Mouse (Mus musculus) megakaryocyte, embryonic 14.5 days (primary cell): ENCODE data around the gene Dzank1.

Source experiments
- FLI1 ChIP-seq: IDR thresholded peaks from 2 replicates; pipeline ENCODE4 v1.6.1; 2012; ENCODE audit warnings: low read length, inconsistent platforms, mixed read lengths
- GATA1 ChIP-seq: IDR thresholded peaks from 3 replicates; pipeline ENCODE4 v1.6.1; 2012; ENCODE audit warnings: mixed read lengths, low read length, inconsistent platforms, borderline replicate concordance

GRCm38 (mm10) chr2:144467203-144467602, 60.0 kb downstream of the Dzank1 start:
- TF ChIP-seq GATA1 (no peak), FLI1 (no peak)
